Mouse (Mus musculus) stomach, postnatal 0 days (tissue): Measurements from ENCODE around the gene Shld2. TPM values are rescaled to one million over a fixed set of nuclear protein-coding genes. Genes with fewer than 3 reads are reported as not detected.

Experiments
- ATAC-seq: fragments of 200-750 bp; cut with Nextera tagmentation; 2 replicates; pipeline ENCODE4 v1.8.0; 2017; ENCODE audit not compliant: low FRiP score, low TSS enrichment
- DNase-seq: peaks from one replicate; pipeline ENCODE4 v3.0.0-alpha.2; 2016; ENCODE audit warnings: low spot score
- H3K27ac ChIP-seq: fragments of 300-500 bp; sonication (generic); replicated peaks from 2 replicates; pipeline ENCODE4 v1.5.1; 2014; ENCODE audit warnings: mild to moderate bottlenecking, control low read depth
- H3K27me3 ChIP-seq: fragments of 300-500 bp; sonication (generic); 2 replicates; pipeline ENCODE4 v1.6.1; 2014; ENCODE audit warnings: low read length; ENCODE audit not compliant: control insufficient read depth, insufficient read depth
- H3K36me3 ChIP-seq: fragments of 300-500 bp; sonication (generic); 2 replicates; pipeline ENCODE4 v1.6.1; 2014; ENCODE audit warnings: low read length, mixed read lengths; ENCODE audit not compliant: control insufficient read depth, insufficient read depth
- H3K4me1 ChIP-seq: fragments of 300-500 bp; sonication (generic); replicated peaks from 2 replicates; pipeline ENCODE4 v1.6.1; 2014; ENCODE audit warnings: antibody characterized with exemption; ENCODE audit not compliant: control insufficient read depth, insufficient read depth
- H3K4me2 ChIP-seq: fragments of 300-500 bp; sonication (generic); replicated peaks from 2 replicates; pipeline ENCODE4 v1.6.1; 2014; ENCODE audit warnings: low read depth, mild to moderate bottlenecking, control low read depth, moderate library complexity
- H3K4me3 ChIP-seq: fragments of 300-500 bp; sonication (generic); 2 replicates; pipeline ENCODE4 v1.5.1; 2014; ENCODE audit warnings: low read depth, low read length, control low read depth
- H3K9ac ChIP-seq: fragments of 300-500 bp; sonication (generic); 2 replicates; pipeline ENCODE4 v1.6.1; 2014; ENCODE audit warnings: mild to moderate bottlenecking, low read length, control low read depth, mixed read lengths
- H3K9me3 ChIP-seq: fragments of 300-500 bp; sonication (generic); 2 replicates; pipeline ENCODE4 v1.6.1; 2016; ENCODE audit warnings: low read length; ENCODE audit not compliant: control insufficient read depth
- CTCF ChIP-seq: IDR thresholded peaks from 2 replicates; pipeline ENCODE4 v1.5.1; 2016; ENCODE audit warnings: antibody characterized with exemption, low read depth, mild to moderate bottlenecking, moderate library complexity
- EP300 ChIP-seq: optimal IDR thresholded peaks from 2 replicates; pipeline ENCODE3; 2016; ENCODE audit warnings: antibody characterized with exemption
- WGBS: fragments of 180-500 bp; shearing (Covaris S2); extraction: QIAGEN DNeasy Blood & Tissue Kit; methylation state at CpG from one replicate; pipeline ENCODE4 v1.1.7; 2014; 5-methylcytosine and 5-hydroxymethylcytosine counted together
- polyA plus RNA-seq: library from polyadenylated mRNA; unstranded; fragments of >200 nt; fragmentation: Nextera tagmentation; extraction: Ambion mirVana; gene quantifications from 2 replicates; pipeline ENCODE4 v1.2.1, GENCODE M21; 2015

The Shld2 gene
- polyA plus RNA-seq, 1 experiment from 2014 or later: 4.1 TPM

GRCm38 (mm10) chr14:34220426-34220825 is 89.9 kb downstream of the Shld2 start:
- 73% methylated on average over 5 of the region's 5 CpGs for WGBS
- Histone ChIP-seq H3K4me2 (no peak overlapping the region), H3K27me3 (no peaks in the 10 kb centered on the region), H3K9ac (no peak overlapping the region), H3K4me1 (no peaks in the 10 kb centered on the region), H3K27ac (no peak overlapping the region), H3K36me3 (no peaks in the 10 kb centered on the region), H3K4me3 (no peak overlapping the region), H3K9me3 (no peaks in the 10 kb centered on the region)
- TF ChIP-seq EP300: no peak
- no peak for TF ChIP-seq CTCF
- no peak for ATAC-seq
- no peak for DNase-seq

GRCm38 (mm10) chr14:34219786-34220198 is 90.5 kb downstream of the Shld2 start:
- TF ChIP-seq EP300: no peak
- no peak for TF ChIP-seq CTCF
- Histone ChIP-seq H3K9ac (no peak overlapping the region), H3K27ac (no peak overlapping the region), H3K4me3 (peak overlapping the region; percentile 29), H3K4me1 (no peaks in the 10 kb centered on the region), H3K27me3 (no peaks in the 10 kb centered on the region), H3K4me2 (peak overlapping the region; percentile 46), H3K9me3 (no peaks in the 10 kb centered on the region), H3K36me3 (no peaks in the 10 kb centered on the region)
- DNase-seq (peak; percentile 28), ATAC-seq (peak; percentile 38; the same call in 1 of the 2 replicates)
- 1% methylated on average over 28 of the region's 29 CpGs for WGBS

- no peak for TF ChIP-seq EP300
- no peak for TF ChIP-seq CTCF
- WGBS: 71% methylated on average over 6 of the region's 6 CpGs
Observed at GRCm38 (mm10) chr14:34219295-34219694, 91.0 kb downstream of the Shld2 start, which contains the start of gene Syt15. Syt15 (plus strand) TSS chr14:34219595.

GRCm38 (mm10) chr14:34215451-34216127 is 94.7 kb downstream of the Shld2 start:
- H3K4me3 ChIP-seq: no peak overlapping the region
- H3K9me3 ChIP-seq: no peaks in the 10 kb centered on the region
- no peak overlapping the region for H3K4me2 ChIP-seq
- H3K36me3 ChIP-seq: no peaks in the 10 kb centered on the region
- WGBS: 61% methylated on average over 6 of the region's 6 CpGs
- H3K27ac ChIP-seq: no peak overlapping the region
- ATAC-seq (peak; percentile 61), DNase-seq (peak; percentile 49)
- TF ChIP-seq CTCF (no peak), EP300 (no peak)
- no peaks in the 10 kb centered on the region for H3K4me1 ChIP-seq
- H3K27me3 ChIP-seq: no peaks in the 10 kb centered on the region
- no peak overlapping the region for H3K9ac ChIP-seq

More at GRCm38 (mm10) chr14:34219295-34219694, 91.0 kb downstream of the Shld2 start, which contains the start of gene Syt15:
- DNase-seq: no peak
- no peaks in the 10 kb centered on the region for H3K9me3 ChIP-seq
- H3K27ac ChIP-seq: no peak within 1 kb of the TSS
- no peaks in the 10 kb centered on the region for H3K36me3 ChIP-seq
- H3K4me2 ChIP-seq: peak within 1 kb of the TSS; percentile 46
- no peaks in the 10 kb centered on the region for H3K27me3 ChIP-seq
- H3K4me3 ChIP-seq: peak within 1 kb of the TSS; percentile 29
- H3K4me1 ChIP-seq: no peaks in the 10 kb centered on the region
- no peak for ATAC-seq
- no peak within 1 kb of the TSS for H3K9ac ChIP-seq

- Histone ChIP-seq H3K4me2 (no peak overlapping the region), H3K4me3 (no peak overlapping the region), H3K27ac (no peak overlapping the region), H3K36me3 (no peaks in the 10 kb centered on the region), H3K9ac (no peak overlapping the region), H3K9me3 (no peaks in the 10 kb centered on the region), H3K4me1 (no peaks in the 10 kb centered on the region), H3K27me3 (no peaks in the 10 kb centered on the region)
- DNase-seq (no peak), ATAC-seq (0 out of 2 replicates have a peak, but pooled peaks have one; percentile 49)
- WGBS: 86% methylated on average over 4 of the region's 4 CpGs
- no peak for TF ChIP-seq CTCF
- no peak for TF ChIP-seq EP300
Observed at GRCm38 (mm10) chr14:34209942-34210341, 100.4 kb downstream of the Shld2 start.

GRCm38 (mm10) chr14:34209080-34209479 is 101.2 kb downstream of the Shld2 start:
- no peak overlapping the region for H3K4me3 ChIP-seq
- H3K36me3 ChIP-seq: no peaks in the 10 kb centered on the region
- no peak overlapping the region for H3K27ac ChIP-seq
- DNase-seq (no peak), ATAC-seq (no peak)
- TF ChIP-seq CTCF (no peak), EP300 (no peak)
- no peak overlapping the region for H3K9ac ChIP-seq
- no peaks in the 10 kb centered on the region for H3K27me3 ChIP-seq
- H3K4me2 ChIP-seq: no peak overlapping the region
- 58% methylated on average over 4 of the region's 4 CpGs for WGBS
- H3K4me1 ChIP-seq: no peaks in the 10 kb centered on the region
- no peaks in the 10 kb centered on the region for H3K9me3 ChIP-seq
